Mouse (Mus musculus) mature B cell (primary cell): ENCODE data around the gene Mmp24.
"Not testable (repeated sequence)": the region's sequence is repeated elsewhere in the genome, so short reads cannot be mapped to it uniquely, and the experiment has no call there.

Source experiments
- in situ Hi-C: fragments of 300-500 bp; cut with MboI; formaldehyde crosslinking; loops from 2 replicates; pipeline ENCODE4 v1.14.3; 2019

Mmp24 gene

GRCm38 (mm10) chr2:155774927-155775684, at the start of gene Mmp24:
Gene Mmp24, plus strand, starts transcription at chr2:155775342.
- in situ Hi-C loops, result loop anchor here (25.0 kb wide), 2 partner anchors 113 to 263 kb away; partner anchors contain the start of genes Acss2 and Ggt7

- in situ Hi-C loops, result no loop called here
Observed at GRCm38 (mm10) chr2:155726302-155726701, 48.8 kb upstream of the Mmp24 start.

- in situ Hi-C loops, result no loop called here
Observed at GRCm38 (mm10) chr2:155727764-155728395, 47.3 kb upstream of the Mmp24 start.

- in situ Hi-C loops, result no loop called here
Observed at GRCm38 (mm10) chr2:155728742-155729141, 46.4 kb upstream of the Mmp24 start.

GRCm38 (mm10) chr2:155729158-155729645, 45.9 kb upstream of the Mmp24 start, which contains the start of gene Edem2:
Gene Edem2, minus strand, starts transcription at chr2:155729475.
- in situ Hi-C loops, result no loop called here

- in situ Hi-C loops, result no loop called here
Observed at GRCm38 (mm10) chr2:155735080-155735479, 40.1 kb upstream of the Mmp24 start.

- in situ Hi-C loops, result not testable (repeated sequence)
Observed at GRCm38 (mm10) chr2:155735766-155736165, 39.4 kb upstream of the Mmp24 start, which contains the start of gene Gm17581. Gene Gm17581, minus strand, starts transcription at chr2:155735866.

GRCm38 (mm10) chr2:155736936-155737335, 38.2 kb upstream of the Mmp24 start:
- in situ Hi-C loops, result no loop called here

GRCm38 (mm10) chr2:155737803-155738202, 37.3 kb upstream of the Mmp24 start:
- in situ Hi-C loops, result no loop called here

GRCm38 (mm10) chr2:155742211-155742610, 32.9 kb upstream of the Mmp24 start:
- in situ Hi-C loops, result no loop called here

GRCm38 (mm10) chr2:155742931-155743337, 32.2 kb upstream of the Mmp24 start:
- in situ Hi-C loops, result no loop called here

GRCm38 (mm10) chr2:155743351-155743750, 31.8 kb upstream of the Mmp24 start:
- in situ Hi-C loops, result no loop called here

- in situ Hi-C loops, result no loop called here
Observed at GRCm38 (mm10) chr2:155745487-155745886, 29.7 kb upstream of the Mmp24 start.

- in situ Hi-C loops, result no loop called here
Observed at GRCm38 (mm10) chr2:155749394-155749793, 25.7 kb upstream of the Mmp24 start.

- in situ Hi-C loops, result loop anchor here (25.0 kb wide), 2 partner anchors 89 to 239 kb away; partner anchors contain the start of genes Acss2 and Ggt7
Observed at GRCm38 (mm10) chr2:155751014-155751786, 23.9 kb upstream of the Mmp24 start, which contains the start of gene Procr. Gene Procr, plus strand, starts transcription at chr2:155751117.

GRCm38 (mm10) chr2:155755746-155756145, 19.4 kb upstream of the Mmp24 start:
- in situ Hi-C loops, result loop anchor here (25.0 kb wide), 2 partner anchors 93 to 243 kb away; partner anchors contain the start of genes Acss2 and Ggt7

- in situ Hi-C loops, result loop anchor here (25.0 kb wide), 2 partner anchors 95 to 245 kb away; partner anchors contain the start of genes Acss2 and Ggt7
Observed at GRCm38 (mm10) chr2:155756855-155757566, 18.1 kb upstream of the Mmp24 start.

GRCm38 (mm10) chr2:155764679-155765418, 10.3 kb upstream of the Mmp24 start:
- in situ Hi-C loops, result loop anchor here (25.0 kb wide), 2 partner anchors 103 to 253 kb away; partner anchors contain the start of genes Acss2 and Ggt7

GRCm38 (mm10) chr2:155773664-155774063, 1.5 kb upstream of the Mmp24 start:
- in situ Hi-C loops, result loop anchor here (25.0 kb wide), 2 partner anchors 111 to 261 kb away; partner anchors contain the start of genes Acss2 and Ggt7
